Mouse (Mus musculus) testis, adult 2 months (tissue): ENCODE data around the gene Erc1.

Experiments
- CTCF ChIP-seq: fragments of 200-500 bp; IDR thresholded peaks from 2 replicates; pipeline ENCODE4 v1.5.1; 2012; ENCODE audit warnings: low read depth, mild to moderate bottlenecking, inconsistent platforms, low read length, moderate library complexity; ENCODE audit not compliant: control insufficient read depth, insufficient read depth, insufficient replicate concordance
- POLR2A ChIP-seq: fragments of 200-500 bp; IDR thresholded peaks from 2 replicates; pipeline ENCODE4 v1.6.1; 2012; ENCODE audit warnings: low read depth, mild to moderate bottlenecking, inconsistent platforms, low read length, moderate library complexity; ENCODE audit not compliant: control insufficient read depth

- TF ChIP-seq CTCF: no peak
- no peak for TF ChIP-seq POLR2A
Measured at GRCm38 (mm10) chr6:119864341-119865034, 16.5 kb upstream of the Erc1 start.
